Mouse (Mus musculus): ENCODE results near the gene Gmnn. TPM values are rescaled to one million over a fixed set of nuclear protein-coding genes. Genes with fewer than 3 reads are reported as not detected.

Gmnn gene
- total RNA-seq (2012; rRNA removed): 119 and 127 TPM in 2 replicates
- 100 to 1,000 TPM; 129 to 155 TPM for polyA plus RNA-seq (2012; ENCODE audit: insufficient read depth in 1 of 2, insufficient read length in 2 of 2, low read depth in 1 of 2, low replicate concordance in 2 of 2, missing spikeins in 1 of 2)

DNA sequence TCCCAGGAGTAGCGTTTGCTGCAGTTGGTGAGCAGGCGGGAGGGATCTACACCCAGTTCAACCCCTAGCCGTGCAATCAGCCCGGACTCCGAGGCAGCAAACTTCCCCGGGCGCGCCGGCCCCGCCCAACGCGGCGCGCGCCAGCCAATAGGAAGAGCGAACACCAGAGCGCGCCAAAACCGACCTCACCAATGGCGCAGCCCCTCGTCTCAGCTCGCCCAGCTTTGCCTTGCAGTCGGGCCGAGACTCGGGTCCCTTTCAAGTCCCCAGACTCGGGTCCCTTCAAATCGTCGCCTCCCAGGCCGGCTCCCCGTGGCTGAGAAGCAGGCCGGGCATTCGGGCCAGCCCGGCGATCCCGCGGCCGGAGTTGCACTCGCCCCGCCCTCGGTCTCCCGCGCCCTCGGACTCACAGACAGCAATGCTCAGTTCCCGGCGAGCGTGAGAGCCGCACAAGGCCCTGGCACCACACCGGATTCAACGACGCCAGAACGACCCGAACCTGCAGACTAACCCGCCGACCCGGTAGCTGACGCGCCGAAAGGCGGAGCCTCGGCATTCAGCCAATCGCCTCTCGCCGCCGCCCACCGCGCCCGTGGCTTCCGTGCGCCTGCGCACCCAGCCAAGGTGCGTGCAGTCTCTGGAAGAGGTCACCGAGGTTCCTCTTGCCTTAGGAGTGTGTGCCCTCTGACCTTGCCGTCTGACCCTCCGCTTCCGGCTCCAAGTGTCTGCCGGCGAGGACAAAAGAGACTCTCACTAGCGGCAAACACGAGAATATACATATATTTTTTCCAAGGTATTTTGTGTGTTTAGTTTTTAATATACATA, at the start of gene Gmnn:
TSS of gene Gmnn (minus strand) at position 521 of the 825 bp plus-strand sequence.
- Histone ChIP-seq H3K4me1 (ENCODE audit: control insufficient read depth in 1 of 2, insufficient read depth in 2 of 2, low read length in 2 of 2) (peaks cover 0 to 22% of the 10 kb centered on the region in 2 experiments; a peak in 3 of 4 replicates), H3K27me3 (ENCODE audit: control insufficient read depth in 1 of 2, insufficient read depth in 2 of 2, low read length in 2 of 2) (no peaks in the 10 kb centered on the region), H3K9me3 (replicated peaks; ENCODE audit: insufficient read depth, low read length) (no peaks in the 10 kb centered on the region), H3K9ac (ENCODE audit: control insufficient read depth, low read depth, low read length, poor library complexity, severe bottlenecking) (peak within 1 kb of the TSS; percentile 96), H3K27ac (ENCODE audit: control insufficient read depth, low read depth, low read length) (peak within 1 kb of the TSS; percentile 97), H3K36me3 (ENCODE audit: control insufficient read depth in 1 of 2, insufficient read depth in 2 of 2, low read length in 2 of 2) (peaks cover 15 to 37% of the 10 kb centered on the region in 2 experiments), H3K79me2 (ENCODE audit: control insufficient read depth, insufficient read depth, low read length, poor library complexity) (peaks cover 26% of the 10 kb centered on the region), H3K4me3 (ENCODE audit: control insufficient read depth in 1 of 2, insufficient read depth in 1 of 2, low read depth in 2 of 2, low read length in 2 of 2) (peak within 1 kb of the TSS; percentile 63 to 85)
- peak; percentile 96 for DNase-seq (ENCODE audit: low read depth, low spot score)
- TF ChIP-seq POLR2AphosphoS2 (IDR thresholded peaks at IDR 0.05; ENCODE audit: low read length): peak; percentile 93; the same call in 1 of the 2 replicates
- TF ChIP-seq SIN3A (IDR thresholded peaks at IDR 0.05; ENCODE audit: low read length): peak; percentile 67
- TF ChIP-seq MAZ (IDR thresholded peaks at IDR 0.05; ENCODE audit: low read depth, low read length): no peak
- TF ChIP-seq TBP (IDR thresholded peaks at IDR 0.05; ENCODE audit: low read depth, low read length): peak; percentile 65
- TF ChIP-seq JUND (IDR thresholded peaks at IDR 0.05; ENCODE audit: low read depth, low read length): no peak
- peak; percentile 71 for TF ChIP-seq MYC (IDR thresholded peaks at IDR 0.05; ENCODE audit: low read depth, low read length)
- TF ChIP-seq CHD1 (IDR thresholded peaks at IDR 0.05; ENCODE audit: low read depth, low read length): 0 out of 2 replicates have a peak, but pooled peaks have one; percentile 35
- no peak; the same call in 1 of the 2 replicates for TF ChIP-seq ZMIZ1 (IDR thresholded peaks at IDR 0.05; ENCODE audit: low read depth, low read length)
- TF ChIP-seq USF2 (IDR thresholded peaks at IDR 0.05; ENCODE audit: borderline replicate concordance in 1 of 2, insufficient read depth in 1 of 2, low read depth in 1 of 2, low read length in 2 of 2): no peak
- no peak for TF ChIP-seq MAFK (IDR thresholded peaks at IDR 0.05; ENCODE audit: borderline replicate concordance, low read depth, low read length)
- no peak for TF ChIP-seq SMC3 (IDR thresholded peaks at IDR 0.05; ENCODE audit: low read depth, low read length)
- no peak for TF ChIP-seq RCOR1 (IDR thresholded peaks at IDR 0.05; ENCODE audit: low read depth, low read length)
- no peak for TF ChIP-seq MYB (IDR thresholded peaks at IDR 0.05; ENCODE audit: low read depth, low read length)
- TF ChIP-seq USF1 (IDR thresholded peaks at IDR 0.05; ENCODE audit: low read depth, low read length): 0 out of 2 replicates have a peak, but pooled peaks have one; percentile 4
- 0 out of 2 replicates have a peak, but pooled peaks have one; percentile 39 for TF ChIP-seq ELF1 (IDR thresholded peaks at IDR 0.05; ENCODE audit: low read depth, low read length)
- TF ChIP-seq BHLHE40 (IDR thresholded peaks at IDR 0.05; ENCODE audit: borderline replicate concordance, low read depth, low read length): no peak
- TF ChIP-seq EP300 (IDR thresholded peaks at IDR 0.05; ENCODE audit: low read depth in 1 of 2, low read length in 2 of 2): no peak
- no peak; the same call in none of the 2 replicates for TF ChIP-seq TCF12 (IDR thresholded peaks at IDR 0.05; ENCODE audit: low read depth, low read length)
- no peak for TF ChIP-seq UBTF (IDR thresholded peaks at IDR 0.05; ENCODE audit: borderline replicate concordance, insufficient read depth, low read depth, low read length)
- peak; percentile 74 to 86 for TF ChIP-seq POLR2A (IDR thresholded peaks at IDR 0.05; ENCODE audit: control insufficient read depth in 1 of 2, insufficient read depth in 1 of 2, low read depth in 1 of 2, low read length in 2 of 2, poor library complexity in 1 of 2)
- TF ChIP-seq RAD21 (IDR thresholded peaks at IDR 0.05; ENCODE audit: low read depth, low read length): no peak
- peak; percentile 97 for TF ChIP-seq E2F4 (IDR thresholded peaks at IDR 0.05; ENCODE audit: borderline replicate concordance, low read depth, low read length)
- no peak for TF ChIP-seq CHD2 (IDR thresholded peaks at IDR 0.05; ENCODE audit: low read length)
- no peak for TF ChIP-seq GABPA (IDR thresholded peaks at IDR 0.05; ENCODE audit: low read depth, low read length)
- peak; percentile 64 for TF ChIP-seq MAX (IDR thresholded peaks at IDR 0.05; ENCODE audit: low read length)
- TF ChIP-seq ZNF384 (IDR thresholded peaks at IDR 0.05; ENCODE audit: low read depth, low read length): no peak
- TF ChIP-seq MEF2A (IDR thresholded peaks at IDR 0.05; ENCODE audit: extremely low read depth, insufficient replicate concordance, low read depth, low read length, poor library complexity, severe bottlenecking): no peak
- no peak for TF ChIP-seq CTCF (IDR thresholded peaks at IDR 0.05 in 2 of 3, conservative IDR thresholded peaks at IDR 0.05 in 1 of 3; ENCODE audit: control insufficient read depth in 1 of 3, insufficient read depth in 1 of 3, low read depth in 2 of 3, low read length in 3 of 3, poor library complexity in 1 of 3, severe bottlenecking in 1 of 3)
- TF ChIP-seq MXI1 (IDR thresholded peaks at IDR 0.05; ENCODE audit: low read depth, low read length): no peak; the same call in 1 of the 2 replicates
- peak; percentile 98 for TF ChIP-seq NRF1 (IDR thresholded peaks at IDR 0.05; ENCODE audit: insufficient read depth, low read depth, low read length, poor library complexity, severe bottlenecking)
- peak; percentile 82 for TF ChIP-seq HCFC1 (IDR thresholded peaks at IDR 0.05; ENCODE audit: low read depth, low read length)
- no peak; the same call in 1 of the 2 replicates for TF ChIP-seq KAT2A (conservative IDR thresholded peaks at IDR 0.05; ENCODE audit: low read depth, low read length)
- no peak for TF ChIP-seq GATA1 (IDR thresholded peaks at IDR 0.05; ENCODE audit: low read depth, low read length)
- TF ChIP-seq NELFE (IDR thresholded peaks at IDR 0.05; ENCODE audit: low read depth, low read length): peak; percentile 75
- TF ChIP-seq POLR2AphosphoS5 (IDR thresholded peaks at IDR 0.05; ENCODE audit: borderline replicate concordance, low read depth, low read length): no peak
